Mouse (Mus musculus) adrenal gland, postnatal 36 days (tissue): Measurements from ENCODE around the gene Treh. TPM values are rescaled to one million over a fixed set of nuclear protein-coding genes. Genes with fewer than 3 reads are reported as not detected.

Source experiments
- DNase-seq, 2 experiments: peaks; one replicate each; pipeline ENCODE4 v3.0.0; 2021; ENCODE audit warnings: mixed read lengths in 1 of 2
- total RNA-seq, 2 experiments: library from RNA; stranded (reverse); gene quantifications; 2 replicates each; pipeline ENCODE4 v1.2.3; 2021

Gene Treh
- total RNA-seq, 2 experiments from 2014 or later, result not detected

- no peak for DNase-seq
Observed at GRCm38 (mm10) chr9:44678288-44678871, 5.3 kb downstream of the Treh start.

DNA sequence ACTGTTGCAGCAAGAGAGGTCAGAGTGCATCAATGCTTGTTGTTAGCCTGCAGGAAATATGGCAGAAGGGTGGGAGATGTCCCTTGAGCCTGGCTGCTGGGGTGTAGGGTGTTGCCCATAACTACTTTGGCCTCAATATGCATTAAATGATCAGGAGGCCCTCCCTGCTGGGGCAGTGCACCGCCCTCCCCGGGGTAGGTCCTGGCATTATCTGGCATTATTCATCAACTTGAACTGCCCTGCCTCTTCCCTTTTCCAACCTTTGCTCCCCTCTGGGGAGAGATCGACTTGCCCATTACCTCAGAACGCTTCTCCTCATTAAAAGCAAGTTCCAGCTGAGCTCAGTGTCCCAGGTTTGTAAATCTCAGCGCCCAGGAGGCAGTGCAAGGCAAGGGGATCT, 6.5 kb downstream of the Treh start:
- DNase-seq, result no peak

DNA sequence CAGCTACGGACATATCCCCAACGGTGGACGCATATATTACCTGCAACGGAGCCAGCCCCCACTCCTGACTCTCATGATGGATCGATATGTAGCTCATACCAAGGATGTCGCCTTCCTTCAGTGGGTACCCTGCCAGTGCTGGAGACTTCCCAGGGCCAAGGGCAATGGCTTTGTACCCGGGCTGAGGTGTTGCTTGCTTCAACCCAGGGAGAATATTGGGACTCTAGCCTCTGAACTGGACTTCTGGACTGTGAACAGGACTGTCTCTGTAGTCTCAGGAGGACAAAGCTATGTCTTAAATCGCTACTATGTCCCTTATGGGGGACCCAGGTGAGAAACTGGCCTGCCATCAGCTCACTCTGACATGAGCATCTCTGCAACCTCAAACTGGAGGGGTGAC, 10.0 kb downstream of the Treh start:
- DNase-seq, result no peak

- DNase-seq, result peak; percentile 76 to 82
Observed at GRCm38 (mm10) chr9:44685346-44686330, 12.6 kb downstream of the Treh start.

- DNase-seq, result no peak
Observed at GRCm38 (mm10) chr9:44686638-44687037, 13.6 kb downstream of the Treh start.

GRCm38 (mm10) chr9:44688013-44688412, 15.0 kb downstream of the Treh start:
- no peak for DNase-seq

- peak in 1 of 2 experiments; percentile 56 for DNase-seq
Observed at GRCm38 (mm10) chr9:44690641-44691040, 17.6 kb downstream of the Treh start.

GRCm38 (mm10) chr9:44691671-44692520, 18.9 kb downstream of the Treh start:
- peak; percentile 72 to 78 for DNase-seq

- no peak for DNase-seq
Observed at GRCm38 (mm10) chr9:44693071-44693470, 20.0 kb downstream of the Treh start.

GRCm38 (mm10) chr9:44697866-44698265, 24.8 kb downstream of the Treh start:
- no peak for DNase-seq

GRCm38 (mm10) chr9:44699196-44699595, 26.2 kb downstream of the Treh start:
- no peak for DNase-seq

- DNase-seq, result no peak
Observed at GRCm38 (mm10) chr9:44699730-44700129, 26.7 kb downstream of the Treh start.

DNA sequence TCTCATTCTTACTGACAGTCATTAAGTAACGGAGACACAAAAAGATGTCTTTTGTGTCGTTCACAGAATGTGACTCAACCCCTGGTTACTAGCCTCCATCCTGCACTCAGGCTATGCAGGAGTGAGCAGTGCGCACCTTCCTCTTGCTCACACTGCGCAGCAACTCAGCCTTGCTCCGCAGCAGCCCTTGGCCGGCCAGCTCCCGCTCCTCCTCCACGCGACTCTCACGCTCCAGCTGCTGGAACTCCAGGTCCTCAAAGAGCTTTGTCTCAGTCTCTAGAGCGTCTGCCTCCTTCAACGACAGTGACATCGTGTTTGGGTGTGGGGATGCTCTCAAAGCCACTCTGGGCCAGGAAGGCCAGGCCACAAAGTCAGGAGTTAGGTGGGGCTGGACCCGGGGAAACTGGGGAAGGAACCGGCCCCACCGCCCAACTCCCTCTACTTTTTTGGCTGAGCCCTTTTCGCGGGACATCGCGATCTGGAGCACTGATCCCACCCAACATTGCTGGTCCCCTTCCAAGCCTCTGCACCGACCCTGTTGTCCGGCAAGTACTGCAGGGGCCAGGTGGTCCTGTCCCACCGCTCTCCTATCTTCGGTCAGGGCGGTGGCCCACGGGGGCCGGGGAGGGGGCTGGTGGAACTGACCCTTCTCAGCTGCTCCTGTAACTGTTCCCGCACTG, 34.9 kb downstream of the Treh start:
- DNase-seq, result no peak

GRCm38 (mm10) chr9:44708429-44708765, 35.4 kb downstream of the Treh start:
- peak; percentile 92 to 95 for DNase-seq

DNA sequence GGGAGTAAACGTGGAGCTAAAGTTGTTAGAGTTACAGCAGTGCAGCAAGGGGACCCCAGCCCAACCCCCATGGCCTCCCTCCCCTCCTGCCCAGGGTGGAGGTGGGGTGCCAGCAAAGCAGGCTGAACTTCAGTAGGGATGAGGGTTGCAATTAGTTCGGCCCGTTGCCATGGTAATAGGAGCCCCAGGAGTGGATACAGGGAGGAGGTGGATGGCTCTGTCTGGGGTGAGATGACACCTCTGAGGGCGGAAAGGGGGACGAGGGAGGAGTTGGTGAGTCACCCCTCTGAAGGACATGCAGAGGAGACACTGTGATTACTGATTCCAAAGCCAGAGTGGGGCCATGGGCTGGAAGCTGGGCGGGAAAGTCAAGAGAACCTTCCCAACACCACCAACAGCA, 35.9 kb downstream of the Treh start:
- DNase-seq, result peak; percentile 76 to 80

- DNase-seq, result peak in 1 of 2 experiments; percentile 49
Observed at GRCm38 (mm10) chr9:44709600-44709999, 36.6 kb downstream of the Treh start.

- DNase-seq, result no peak
Observed at GRCm38 (mm10) chr9:44710213-44710612, 37.2 kb downstream of the Treh start.

DNA sequence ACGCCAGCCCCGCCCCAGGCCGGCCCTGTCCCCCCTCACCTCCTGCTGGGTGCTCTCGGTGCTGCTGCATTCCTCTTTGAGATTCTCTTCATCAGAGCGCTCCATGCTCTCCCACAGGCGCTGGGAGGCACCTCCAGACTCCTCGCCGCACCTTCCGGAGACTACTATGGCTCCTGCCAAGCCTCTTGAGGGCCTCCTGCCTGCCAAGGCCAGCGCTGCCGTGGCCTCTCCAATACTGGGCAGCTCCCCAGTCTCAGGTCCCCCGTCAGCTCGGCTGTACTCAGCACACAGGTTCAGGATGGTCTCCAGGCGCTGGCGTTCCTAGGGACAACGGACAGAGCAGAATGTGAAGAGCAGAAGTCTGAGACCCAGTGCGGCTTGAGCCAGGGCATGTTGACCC, 38.6 kb downstream of the Treh start:
- DNase-seq, result no peak

- no peak for DNase-seq
Observed at GRCm38 (mm10) chr9:44713080-44713479, 40.0 kb downstream of the Treh start.

- no peak for DNase-seq
Observed at GRCm38 (mm10) chr9:44713574-44713973, 40.5 kb downstream of the Treh start.

DNA sequence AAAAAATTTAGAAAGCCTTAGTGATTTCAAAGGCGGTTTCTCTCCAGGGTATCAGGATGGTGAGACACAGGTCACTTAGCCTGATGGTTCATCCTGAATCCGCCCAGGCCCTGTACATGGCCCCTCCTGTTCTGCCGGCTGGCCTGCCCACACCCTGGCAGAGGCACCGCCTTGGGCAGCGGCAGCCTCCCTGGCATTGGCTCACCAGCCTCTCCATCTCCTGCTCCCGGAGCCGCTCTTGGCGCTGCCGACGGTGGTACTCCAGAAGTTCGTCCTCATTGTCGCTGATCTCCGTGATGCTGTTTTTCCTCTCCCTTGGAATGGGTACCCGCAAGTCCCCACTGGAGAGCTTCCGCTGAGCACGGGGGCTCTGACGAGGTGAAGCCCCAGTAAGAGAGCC, 42.1 kb downstream of the Treh start:
- no peak for DNase-seq
